Mouse (Mus musculus) kidney, postnatal 10 days (tissue): ENCODE measurements at regions not wholly inside any gene's neighbourhood (a gene's known extent, or its start where the extent isn't known, plus 50 kb on each side); places are given as distances from the start of the nearest gene placed in this dataset.

Experiments used
- DNase-seq: peaks from one replicate; pipeline ENCODE4 v3.0.0; 2021; ENCODE audit warnings: mixed read lengths

DNA sequence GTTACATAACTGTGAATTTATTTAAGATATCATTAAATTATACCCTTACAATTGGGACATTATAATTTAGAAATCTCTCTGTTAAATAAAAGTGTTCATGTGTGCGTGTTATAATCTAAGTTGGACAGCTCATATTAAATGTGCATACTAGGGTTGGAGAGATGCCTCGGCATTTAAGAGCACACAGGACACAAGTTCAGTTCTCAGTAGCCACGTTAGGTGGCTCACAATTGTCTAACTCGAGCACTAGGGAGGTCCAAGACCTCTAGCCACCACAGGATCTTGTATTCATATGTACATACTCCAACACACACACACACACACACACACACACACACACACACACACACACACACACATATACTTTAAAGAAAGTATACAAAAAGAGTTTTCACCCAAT is 56.0 kb downstream of the Foxf2 start:
- no peak for DNase-seq

DNA sequence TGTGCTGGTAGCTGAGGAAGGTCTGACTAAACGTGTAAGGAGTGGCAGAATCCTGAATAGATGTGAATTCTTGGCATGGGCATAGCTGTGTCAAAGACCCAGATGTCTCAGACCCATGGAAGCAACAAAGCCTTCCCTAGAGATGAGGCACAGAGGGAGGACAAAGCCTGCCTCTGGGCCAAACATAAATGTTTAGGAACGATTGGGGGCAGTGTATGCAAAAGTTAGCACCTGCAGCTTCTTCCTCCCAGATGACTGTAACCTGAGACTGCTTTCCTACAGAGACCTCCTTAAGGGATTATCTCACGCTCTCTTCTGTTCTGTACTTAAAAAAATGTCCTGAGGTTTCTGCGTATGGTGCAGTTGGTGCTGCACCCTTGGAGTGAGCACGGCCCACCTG is 57.7 kb downstream of the Foxf2 start:
- DNase-seq, result no peak

DNA sequence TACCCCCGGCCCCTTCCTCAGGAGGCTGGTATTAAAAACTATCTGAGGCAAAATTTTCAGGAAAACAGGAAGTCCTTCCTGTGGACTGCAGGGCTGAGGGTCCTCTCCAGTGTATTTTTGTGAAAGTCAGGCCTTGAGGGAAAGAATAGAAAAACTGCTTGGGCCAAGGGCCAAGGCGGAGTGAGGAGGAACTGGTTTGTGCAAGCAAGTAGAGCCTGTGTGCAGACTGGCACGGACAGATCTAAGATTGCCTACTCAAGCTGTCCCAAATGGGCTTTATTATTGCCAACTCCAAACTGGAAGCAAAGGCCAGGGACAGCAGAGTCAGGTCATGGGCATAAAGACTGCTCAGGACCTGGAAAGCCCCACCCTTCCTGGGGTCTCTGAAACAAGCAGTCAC is 62.9 kb downstream of the Foxf2 start:
- DNase-seq, result no peak

DNA sequence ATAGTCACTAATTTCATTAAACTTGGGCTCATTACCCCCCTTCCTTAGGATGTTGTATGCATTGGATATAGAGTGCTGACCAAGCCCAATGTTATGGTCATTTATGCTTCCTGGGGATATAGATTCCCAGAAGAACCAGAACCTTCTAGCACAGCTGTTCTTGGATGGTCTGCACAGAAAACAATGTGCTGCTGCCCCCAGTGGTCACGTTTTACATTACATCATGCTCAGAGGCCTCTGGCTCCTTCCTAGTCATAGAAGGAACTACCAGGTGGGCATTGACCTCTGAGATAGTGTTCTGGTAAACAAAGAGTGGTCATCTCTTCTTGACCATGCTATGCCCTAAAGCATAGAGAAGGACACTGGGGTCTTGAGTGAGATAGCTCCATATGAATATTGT is 63.7 kb downstream of the Foxf2 start:
- DNase-seq, result peak; percentile 35

DNA sequence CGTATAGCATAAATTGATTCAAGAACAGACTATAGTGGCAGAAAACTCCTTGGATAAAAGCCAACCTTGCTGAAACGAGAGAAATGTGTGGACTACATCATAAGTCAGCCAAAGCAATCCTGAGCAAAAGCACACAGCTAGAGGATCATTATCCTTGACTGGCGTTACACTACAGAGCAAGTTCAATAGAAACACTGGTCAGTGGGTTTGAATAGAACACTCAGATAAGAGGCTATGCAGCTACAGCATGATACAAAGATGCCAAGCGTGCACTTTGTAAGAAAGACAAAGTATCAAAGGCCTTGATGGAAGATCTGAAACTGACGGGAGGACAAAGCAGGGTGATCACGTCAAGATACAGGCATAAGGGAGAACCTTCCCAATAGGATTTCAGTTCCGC is 70.1 kb downstream of the Foxf2 start:
- no peak for DNase-seq

DNA sequence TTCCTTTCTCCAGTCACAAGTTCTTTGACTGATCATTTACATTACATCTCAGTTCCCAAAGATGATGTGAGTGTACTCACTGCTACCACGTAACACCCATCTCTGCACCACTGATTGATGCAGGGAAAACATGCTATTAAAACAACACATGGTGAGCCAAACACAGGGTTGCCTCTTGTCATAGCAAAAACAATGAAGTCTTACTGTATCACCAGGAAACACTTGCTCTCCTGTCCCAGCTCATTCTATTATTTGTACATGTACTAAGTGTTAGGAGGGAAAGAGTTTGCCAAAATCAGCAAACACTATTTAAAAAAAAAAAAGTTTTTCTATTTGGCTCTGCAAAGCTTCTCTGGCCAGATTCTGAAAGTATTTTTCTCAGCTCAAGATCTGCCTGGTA is 78.6 kb downstream of the Foxf2 start:
- DNase-seq, result no peak

DNA sequence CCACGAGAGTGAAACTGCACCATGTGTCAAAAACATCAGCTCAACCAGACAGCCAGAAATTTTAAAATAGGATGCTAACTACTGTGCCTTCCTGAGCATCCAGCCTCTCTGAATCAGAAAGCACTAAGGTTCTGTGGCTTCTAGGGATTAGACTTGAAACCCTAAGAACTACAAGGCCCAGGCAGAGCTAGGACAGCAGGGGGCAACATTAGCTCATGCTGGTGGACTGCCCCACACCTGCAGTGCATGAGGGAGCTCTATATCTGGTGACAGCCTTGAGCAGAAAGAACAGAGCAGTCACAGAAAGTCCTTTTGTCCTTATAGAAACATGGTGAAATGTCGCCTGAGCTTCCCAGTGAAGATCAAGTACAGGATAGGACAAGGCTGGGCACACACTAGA is 79.8 kb downstream of the Foxf2 start:
- DNase-seq, result peak; percentile 14

DNA sequence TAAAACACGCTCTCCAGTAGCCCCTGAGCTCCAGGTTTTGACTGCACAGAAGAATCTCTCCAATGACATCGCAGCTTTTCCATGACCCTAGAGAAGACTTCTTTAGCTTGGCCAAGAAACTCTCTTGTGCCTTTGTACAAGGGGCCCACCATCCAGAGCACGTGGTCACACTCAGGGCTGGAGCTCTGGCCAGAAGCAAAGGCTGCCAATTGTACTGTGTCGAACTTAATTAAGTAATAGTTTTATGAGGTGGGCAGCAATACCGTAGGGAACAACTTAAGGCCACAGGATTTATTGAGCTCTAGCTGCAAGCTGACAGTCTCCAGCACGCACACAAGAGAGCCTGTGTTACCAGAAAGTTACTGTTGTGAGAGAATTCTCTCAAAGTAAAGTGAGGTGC is 85.1 kb downstream of the Foxf2 start:
- DNase-seq, result no peak

DNA sequence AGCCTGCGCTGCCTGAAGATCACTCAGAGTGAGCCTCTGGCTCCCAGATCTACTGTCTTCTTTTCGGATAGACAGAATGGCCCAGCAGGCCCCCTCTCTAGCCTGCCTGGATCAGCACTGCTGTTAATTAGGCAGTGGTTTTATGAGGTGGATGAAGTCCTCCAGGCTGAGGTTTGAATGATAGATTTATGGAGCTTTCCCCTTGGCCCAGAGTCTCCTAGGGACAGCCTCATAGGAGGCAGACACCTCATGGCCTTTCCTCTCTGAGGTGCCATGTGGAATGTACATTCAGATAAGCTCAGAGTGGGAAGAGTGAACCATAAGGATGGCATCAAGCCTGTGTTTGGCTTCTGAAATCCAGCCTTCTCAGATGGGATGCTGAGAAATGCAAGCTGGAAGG is 90.1 kb downstream of the Foxf2 start:
- DNase-seq, result no peak

DNA sequence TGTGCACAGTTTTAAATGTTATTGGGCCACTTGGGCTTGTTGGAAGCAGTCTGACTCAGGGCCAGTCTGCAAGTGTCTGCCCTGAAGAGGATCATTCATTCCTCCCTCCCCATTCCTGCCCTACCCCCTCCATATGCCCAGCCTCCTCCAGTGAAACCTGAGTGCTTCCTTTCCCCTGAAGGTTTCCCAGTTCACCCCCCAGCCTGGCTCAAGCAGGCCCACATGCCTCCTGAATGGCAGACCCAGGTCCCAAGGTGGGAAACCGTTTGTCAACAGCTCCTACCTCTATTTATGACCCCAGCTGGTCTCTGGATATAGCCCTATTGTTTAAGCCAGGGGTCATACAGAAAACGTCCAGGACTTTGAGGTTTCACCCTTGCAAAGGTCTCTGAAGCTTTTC is 89.7 kb upstream of the Foxc1 start:
- no peak for DNase-seq

DNA sequence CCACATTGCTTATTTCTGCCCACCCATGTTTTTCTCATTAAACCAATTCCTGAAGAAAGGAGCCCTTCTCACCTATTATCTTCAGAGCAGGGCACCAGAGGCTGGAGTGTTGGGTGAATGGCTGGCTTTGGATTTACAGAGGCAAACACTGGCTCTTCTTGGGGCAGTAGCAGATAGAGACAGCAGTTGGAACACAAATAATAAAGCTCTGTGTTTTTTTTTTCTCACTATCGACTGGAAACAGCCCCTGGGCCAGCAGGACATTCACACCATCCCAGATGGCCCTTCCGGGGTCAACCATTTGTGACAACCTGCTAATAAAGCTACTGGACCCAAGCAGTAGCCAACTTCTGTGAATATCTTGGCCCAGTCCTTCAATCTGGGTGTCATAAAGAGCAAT is 85.7 kb upstream of the Foxc1 start:
- no peak for DNase-seq

DNA sequence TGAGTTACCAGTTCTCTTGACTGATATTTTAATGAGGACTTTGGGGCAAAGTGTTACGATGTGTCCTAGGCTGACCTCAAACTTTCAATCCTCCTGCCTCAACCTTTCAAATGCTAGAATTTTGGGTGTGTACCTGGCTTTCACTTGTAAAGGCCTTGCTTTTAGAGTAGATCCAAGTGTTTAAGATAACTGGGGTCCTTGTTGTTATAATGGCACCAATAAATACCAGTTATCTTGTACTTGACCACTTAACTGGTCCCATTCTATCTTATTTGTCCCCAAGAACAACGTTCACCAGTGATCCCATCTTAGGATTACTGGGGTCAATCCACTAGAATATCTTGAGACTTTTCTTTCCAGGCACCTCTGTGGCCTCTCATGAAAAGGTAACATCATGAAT is 77.6 kb upstream of the Foxc1 start:
- DNase-seq, result no peak

DNA sequence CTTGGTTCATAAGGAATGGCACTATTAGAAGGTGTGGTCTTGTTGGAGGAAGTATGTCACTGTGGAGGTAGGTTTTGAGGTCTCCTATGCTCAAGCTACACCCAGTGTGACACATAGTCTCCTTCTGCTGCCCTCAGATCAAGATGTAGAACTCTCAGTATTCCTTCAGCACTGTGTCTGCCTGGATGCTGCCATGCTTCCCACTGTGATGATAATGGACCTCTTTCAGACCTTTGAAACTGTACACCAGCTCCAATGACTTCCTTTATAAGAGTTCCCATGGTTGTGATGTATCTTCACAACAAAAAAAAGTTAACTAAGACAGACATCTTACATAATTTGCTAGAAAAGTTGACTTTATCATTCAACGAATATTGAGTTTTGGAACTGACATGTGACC is 60.2 kb upstream of the Foxc1 start:
- DNase-seq, result no peak
